Mouse (Mus musculus) gastrocnemius, postnatal 10 days (tissue): ENCODE measurements around the gene Snrnp200. TPM values are rescaled to one million over a fixed set of nuclear protein-coding genes. Genes with fewer than 3 reads are reported as not detected.
"Not testable (repeated sequence)": the region's sequence is repeated elsewhere in the genome, so short reads cannot be mapped to it uniquely, and the experiment has no call there.

Experiments
- DNase-seq: peaks from one replicate; pipeline ENCODE4 v3.0.0; 2021; ENCODE audit warnings: mixed read lengths
- long read RNA-seq, 2 experiments: library from polyadenylated mRNA; stranded (forward); transcript quantifications; one replicate each; pipeline ENCODE4 v2.0.0; 2021
- total RNA-seq, 2 experiments: library from RNA; stranded (reverse); gene quantifications; 2 replicates each; pipeline ENCODE4 v1.2.3; 2021

The Snrnp200 gene
- 10 to 100 TPM; 44.2 to 47.0 TPM for total RNA-seq
- long read RNA-seq, experiment 1, full-length matches to known transcripts, result 28 of 43 reads
- long read RNA-seq, experiment 1, partial matches to known transcripts, result 13 of 43 reads
- long read RNA-seq, experiment 1, other reads (novel, unspliced or antisense), result 2 of 43 reads
- long read RNA-seq, experiment 2, full-length matches to known transcripts, result 24 of 49 reads
- long read RNA-seq, experiment 2, partial matches to known transcripts, result 21 of 49 reads
- long read RNA-seq, experiment 2, other reads (novel, unspliced or antisense), result 4 of 49 reads

DNA sequence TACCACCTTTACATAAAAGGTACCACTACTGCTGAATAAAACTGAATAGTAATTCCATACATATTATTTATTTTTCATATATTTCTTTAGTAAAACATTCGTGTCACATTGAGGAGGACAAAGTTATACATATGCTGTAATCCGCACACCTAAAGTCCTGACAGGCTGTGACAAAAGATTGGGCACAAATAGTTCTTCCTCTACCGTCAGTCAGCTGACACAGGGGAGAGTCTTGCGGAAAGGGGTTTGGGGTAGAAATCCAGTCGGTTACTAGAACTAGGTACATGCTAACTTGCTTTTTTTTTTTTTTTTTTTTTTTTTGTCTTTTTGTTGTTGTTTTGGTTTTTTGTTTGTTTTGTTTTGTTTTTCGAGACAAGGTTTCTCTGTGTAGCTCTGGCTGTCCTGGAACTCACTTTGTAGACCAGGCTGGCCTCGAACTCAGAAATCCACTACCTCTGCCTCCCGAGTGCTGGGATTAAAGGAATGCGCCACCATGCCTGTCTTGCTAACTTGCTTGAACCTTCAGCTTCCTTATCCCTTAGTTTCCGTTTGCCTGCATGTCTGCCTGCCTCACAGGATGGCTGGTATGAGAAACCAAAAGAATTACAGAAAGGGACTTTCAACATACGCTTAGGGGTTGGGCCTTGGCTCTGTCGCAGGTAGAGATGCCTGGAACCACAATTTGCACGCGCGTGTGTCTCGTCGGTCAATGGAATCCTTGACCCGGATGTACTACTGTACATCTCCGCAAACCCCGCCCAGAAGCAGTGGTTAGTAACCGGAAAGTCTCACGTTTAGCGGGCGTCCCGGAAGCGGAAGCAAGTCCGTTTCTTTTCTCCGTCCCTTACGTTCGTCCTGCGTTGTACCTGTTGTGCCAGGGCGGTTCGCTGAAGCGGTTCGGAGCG, at the start of gene Snrnp200, which contains the start of gene 1810024B03Rik:
Gene Snrnp200, plus strand, starts transcription at position 840 of the 905 bp plus-strand sequence.
Gene 1810024B03Rik, minus strand, starts transcription at position 734 of the 905 bp plus-strand sequence.
- DNase-seq, result peak; percentile 87

DNA sequence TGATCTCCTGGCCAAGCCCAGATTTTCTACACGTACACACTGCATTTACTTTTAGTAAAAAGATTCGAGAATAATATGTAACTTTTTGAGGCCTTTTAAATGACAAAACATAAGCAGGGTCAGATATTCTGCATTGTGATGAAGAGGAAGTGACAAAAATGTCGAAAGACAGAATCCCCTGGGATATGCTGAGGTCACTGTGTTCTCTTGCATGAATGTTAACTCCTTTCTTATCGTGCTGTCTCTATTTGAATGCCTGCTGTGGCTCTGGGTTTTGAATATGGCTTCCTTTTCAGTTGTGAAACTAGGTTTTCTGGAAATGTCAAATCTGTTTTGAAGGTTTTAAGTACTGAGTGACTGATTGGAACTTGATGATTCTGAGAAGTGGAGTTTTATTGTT, 42.5 kb upstream of the Snrnp200 start:
- no peak for DNase-seq

DNA sequence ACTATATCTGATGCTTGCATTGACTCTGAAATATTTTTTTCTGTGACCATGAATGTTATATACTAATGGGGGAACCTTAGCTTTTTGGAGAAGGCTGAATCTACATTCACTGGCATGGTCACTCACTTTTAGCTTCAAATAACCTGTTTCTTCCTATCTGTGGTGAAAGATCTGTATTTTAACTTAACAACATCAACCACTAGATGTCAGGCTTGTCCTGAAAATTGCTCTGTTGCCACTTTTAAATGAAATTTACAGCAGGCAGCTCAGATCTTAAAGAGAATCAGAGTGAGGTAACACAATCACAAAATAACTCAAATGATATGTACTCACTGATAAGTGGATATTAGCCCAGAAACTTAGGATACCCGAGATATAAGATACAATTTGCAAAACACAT, 41.9 kb upstream of the Snrnp200 start:
- not testable (repeated sequence) for DNase-seq

DNA sequence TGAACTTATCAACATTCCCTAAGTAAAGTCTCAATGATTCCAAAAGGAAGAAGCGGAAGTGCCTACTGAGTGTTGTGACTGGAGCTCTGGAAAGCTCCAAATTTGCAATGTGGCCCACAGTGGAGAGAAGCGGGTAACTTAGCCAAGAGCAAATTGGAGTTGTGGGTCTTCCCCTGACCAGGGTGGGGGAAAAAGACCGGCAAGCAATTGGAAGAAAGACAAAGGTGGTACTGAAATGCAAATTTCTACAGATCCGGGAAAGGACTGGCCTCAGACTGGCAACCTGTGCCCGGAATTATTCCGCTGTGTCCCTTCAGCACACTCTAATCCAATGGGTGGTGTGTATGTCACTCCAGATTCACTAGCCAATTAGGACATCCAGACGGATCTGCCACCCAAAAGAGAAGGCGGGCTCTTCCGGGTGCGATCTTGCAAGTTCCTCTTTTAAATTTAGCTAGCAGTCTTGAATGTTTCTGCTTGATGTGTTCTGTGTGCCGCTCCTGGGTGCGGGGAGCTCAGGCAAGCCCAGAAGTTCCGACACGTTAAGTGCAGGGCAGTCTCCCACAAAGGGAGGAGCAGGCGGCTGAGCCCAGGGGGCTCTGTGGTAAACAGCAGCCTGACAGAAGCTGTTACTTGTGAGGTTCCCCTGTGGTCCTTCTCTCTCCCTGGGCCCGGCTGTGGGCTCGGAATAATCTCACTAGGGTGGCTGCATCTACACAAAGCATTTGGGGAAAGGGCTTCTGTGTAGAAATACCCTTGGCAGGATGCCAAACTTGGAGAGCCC, 25.4 kb upstream of the Snrnp200 start:
- DNase-seq, result peak; percentile 54

DNA sequence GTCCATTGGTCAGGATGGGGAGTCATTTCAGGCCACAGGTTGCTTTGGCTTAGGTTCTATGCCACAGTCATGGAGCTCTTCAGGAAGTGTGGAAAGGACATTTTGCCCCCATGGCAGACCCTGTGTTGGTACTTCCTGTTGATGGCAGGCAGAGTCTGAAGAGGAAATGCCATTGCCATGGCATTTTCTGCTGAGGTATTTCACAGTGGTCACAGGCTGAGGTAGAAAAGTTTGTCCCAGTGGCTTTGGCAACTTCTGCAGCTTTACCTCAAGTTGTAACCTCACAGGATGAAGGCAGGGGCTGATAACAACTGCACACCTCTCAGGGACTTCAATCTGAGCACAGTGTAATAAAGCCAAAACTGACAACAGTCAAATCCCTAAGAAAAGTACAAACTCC, 18.6 kb upstream of the Snrnp200 start:
- DNase-seq, result no peak

DNA sequence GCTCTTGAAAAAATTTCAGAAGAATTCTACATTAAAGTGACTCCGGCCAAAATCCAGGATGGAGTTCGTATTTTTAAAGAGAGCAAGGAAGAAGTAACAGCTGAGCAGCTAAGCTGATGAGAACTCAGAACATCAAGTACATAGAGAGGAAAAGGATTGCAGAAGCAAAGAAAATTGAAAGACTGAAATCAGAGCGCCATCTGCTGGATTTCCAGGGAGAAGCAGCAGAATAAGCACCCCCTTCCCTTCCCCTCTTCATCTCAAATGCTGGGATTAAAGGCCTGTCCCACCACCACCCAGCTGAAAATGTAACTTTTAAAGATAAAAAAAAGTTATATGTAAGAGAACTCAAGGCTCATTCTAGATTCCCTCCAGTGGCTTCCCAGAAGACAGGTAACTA, 3.3 kb upstream of the Snrnp200 start:
- peak; percentile 59 for DNase-seq

DNA sequence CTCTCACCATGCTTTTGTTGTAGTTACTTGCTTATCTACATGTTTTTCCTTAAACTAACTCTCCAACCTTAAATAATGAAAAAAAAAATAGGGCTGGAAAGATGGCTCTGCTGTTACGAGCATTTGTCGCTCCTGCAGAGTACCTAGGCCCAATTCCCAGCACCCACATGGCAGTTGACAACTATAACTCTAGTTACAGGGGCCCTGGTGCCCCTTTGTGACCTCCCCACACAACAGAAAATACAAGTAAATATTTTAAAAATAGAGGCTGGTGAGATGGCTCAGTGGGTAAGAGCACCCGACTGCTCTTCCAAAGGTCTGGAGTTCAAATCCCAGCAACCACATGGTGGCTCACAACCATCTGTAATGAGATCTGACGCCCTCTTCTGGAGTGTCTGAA, 2.2 kb upstream of the Snrnp200 start:
- DNase-seq, result not testable (repeated sequence)

DNA sequence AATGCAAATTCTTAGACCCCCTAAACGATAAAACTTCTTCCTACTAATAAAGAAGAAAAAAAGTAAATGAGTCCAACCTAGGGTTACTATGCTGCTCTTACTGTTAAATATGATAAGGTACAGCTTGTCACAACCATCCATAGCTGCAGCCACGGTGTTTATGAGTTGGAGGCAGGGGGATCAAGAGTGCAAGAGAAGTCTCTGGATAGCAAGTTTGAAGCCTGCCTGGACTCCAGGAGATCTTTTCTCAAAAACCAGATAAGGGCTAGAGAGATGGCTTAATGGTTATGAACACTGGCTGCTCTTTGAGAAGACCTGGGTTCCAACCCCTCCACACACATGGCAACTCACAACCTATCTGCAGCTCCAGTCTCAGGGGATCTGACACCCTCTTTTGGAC, 1.3 kb upstream of the Snrnp200 start:
- DNase-seq, result no peak

DNA sequence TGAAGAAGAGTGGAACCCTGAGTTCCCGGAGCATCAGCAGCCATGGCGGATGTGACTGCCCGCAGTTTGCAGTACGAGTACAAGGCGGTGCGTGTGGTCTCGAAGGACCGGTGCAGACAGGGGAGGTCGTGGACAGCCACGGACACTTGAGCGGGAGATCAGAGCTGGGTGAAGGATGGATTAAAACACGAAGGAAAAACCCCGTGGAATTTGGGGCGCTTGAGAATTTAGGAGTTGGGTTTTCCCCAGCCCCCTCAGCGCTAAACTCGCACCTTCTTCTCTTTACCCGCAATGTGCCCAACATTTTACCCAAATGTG, 225 bp downstream of the Snrnp200 start:
- no peak for DNase-seq

DNA sequence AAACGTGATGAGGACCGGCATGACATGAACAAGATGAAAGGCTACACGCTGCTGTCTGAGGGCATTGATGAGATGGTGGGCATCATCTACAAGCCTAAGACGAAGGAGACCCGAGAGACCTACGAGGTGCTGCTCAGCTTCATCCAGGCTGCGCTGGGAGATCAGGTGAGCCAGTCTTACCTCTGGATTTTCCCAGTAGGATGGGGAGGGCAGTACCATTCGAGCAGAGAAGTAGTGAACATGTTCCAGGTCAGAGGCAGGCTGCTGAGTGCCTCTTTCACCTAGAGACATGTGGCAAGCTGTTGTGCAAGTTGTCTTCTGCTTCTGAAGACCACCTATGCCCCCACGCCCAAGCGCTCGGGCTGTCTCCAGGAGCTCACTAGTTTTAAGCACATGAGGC, 2.5 kb downstream of the Snrnp200 start:
- DNase-seq, result no peak

DNA sequence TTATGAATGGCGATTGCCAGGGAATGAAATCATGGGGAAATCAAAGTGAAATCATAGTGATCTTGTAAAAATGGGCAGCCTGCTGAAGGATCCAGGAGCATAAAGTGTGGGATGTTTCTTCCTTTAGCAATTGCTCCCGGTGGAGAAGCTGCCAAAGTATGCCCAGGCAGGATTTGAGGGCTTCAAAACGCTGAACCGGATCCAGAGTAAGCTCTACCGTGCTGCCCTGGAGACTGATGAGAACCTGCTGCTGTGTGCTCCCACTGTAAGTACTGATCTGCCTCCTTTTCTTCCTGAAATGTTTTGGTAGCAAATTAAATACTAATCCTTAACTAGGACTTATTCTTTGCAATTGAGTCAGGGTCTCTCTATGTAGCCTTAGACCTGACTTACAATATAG, 9.6 kb downstream of the Snrnp200 start:
- DNase-seq, result no peak

DNA sequence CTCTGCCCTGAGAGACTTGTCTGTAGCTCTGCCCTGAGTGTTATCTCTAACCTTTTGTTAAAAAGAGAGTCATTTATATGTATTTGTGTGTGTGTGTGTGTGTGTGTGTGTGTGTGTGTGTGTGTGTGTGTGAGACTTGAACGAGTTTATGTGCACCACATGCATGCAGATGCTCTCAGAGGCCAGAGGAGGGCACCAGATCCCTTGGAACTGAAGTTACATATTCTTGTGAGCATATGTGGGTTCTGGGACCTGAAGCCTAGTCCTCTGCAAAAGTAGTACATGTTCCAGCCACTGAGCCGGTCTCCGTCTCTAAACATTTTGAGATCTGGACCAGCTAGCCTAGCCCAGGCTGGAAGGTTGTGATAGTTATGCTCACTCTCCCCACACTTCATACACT, 17.1 kb downstream of the Snrnp200 start:
- no peak for DNase-seq

DNA sequence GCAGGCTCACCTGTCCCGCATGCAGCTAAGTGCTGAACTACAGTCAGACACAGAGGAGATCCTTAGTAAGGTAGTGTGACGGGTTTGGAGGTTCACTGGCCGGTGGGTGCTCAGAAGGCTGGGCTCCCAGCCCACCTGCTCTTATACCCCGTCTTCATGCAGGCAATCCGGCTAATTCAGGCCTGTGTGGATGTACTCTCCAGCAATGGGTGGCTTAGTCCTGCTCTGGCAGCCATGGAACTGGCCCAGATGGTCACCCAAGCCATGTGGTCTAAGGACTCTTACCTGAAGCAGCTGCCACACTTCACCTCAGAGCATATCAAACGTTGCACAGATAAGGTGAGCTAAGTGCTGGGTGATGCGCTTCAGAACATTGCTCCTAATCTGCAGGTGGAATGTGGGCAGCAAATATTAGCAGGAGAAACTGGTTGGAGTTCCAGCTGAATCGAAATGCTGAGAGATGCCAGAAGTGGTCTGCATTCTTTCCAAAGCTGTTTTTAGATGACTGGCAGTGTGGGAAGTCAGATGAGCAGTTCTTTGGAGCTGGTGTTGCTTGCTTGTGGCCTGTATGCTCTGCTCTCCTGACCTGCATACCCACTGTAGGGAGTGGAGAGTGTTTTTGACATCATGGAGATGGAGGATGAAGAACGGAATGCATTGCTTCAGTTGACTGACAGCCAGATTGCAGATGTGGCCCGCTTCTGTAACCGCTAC, 29.9 kb downstream of the Snrnp200 start:
- no peak for DNase-seq

DNA sequence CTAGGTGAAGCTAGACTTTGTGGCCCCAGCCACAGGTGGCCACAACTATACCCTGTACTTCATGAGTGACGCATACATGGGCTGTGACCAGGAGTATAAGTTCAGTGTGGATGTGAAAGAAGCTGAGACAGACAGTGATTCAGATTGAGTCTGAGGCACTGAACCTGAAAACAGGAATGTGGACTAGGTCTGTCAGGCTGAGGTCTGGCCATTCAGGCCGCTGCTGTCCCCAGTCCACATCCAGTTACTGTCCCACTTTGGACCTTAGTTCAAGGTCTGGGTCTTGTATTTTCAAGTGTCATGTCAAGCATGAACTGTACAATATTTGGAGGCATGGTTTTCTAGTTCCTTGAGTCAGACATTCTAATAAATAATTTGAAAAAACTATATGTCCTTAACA, 31.9 kb downstream of the Snrnp200 start:
- DNase-seq, result no peak

DNA sequence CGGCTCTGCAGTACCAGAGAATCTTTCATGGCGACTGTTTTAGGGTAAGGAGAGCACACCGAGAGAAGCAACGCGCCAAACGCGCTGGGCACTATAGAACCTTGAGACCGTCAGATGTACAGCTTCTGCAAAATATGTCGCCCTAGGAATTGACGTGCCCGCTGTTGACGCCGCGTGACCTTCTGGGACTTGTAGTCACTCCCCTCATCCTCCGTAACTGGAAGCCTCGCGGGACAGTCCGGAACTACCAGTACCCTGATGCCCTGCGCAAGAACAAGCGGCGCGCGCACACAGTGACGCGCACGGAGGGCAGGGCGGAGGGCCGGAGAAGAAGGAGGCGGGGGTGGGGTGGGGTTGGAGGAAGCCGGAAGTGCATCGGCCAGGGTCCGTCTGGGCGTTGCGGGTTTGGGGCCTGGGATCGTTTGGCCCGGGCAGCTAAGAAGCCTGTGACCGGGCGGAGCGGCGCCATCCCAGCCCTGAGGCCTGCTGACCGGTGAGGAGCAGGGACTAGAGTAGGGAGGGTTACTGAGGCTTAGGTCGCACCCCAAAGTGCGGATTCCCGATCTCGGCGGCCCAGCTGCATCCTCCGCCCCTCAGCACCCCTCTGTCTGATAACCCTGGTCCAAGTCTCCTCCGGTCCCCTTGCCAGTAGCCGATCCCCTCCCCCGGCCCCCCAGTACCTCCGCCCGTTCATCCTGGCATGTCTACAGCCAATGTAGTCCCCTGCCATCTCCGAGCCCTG, 39.6 kb downstream of the Snrnp200 start, which contains the start of the genes Ciao1 and Tmem127:
Gene Ciao1, minus strand, starts transcription at position 225 of the 742 bp plus-strand sequence.
Gene Tmem127, plus strand, starts transcription at position 317 of the 742 bp plus-strand sequence.
- peak; percentile 96 for DNase-seq

DNA sequence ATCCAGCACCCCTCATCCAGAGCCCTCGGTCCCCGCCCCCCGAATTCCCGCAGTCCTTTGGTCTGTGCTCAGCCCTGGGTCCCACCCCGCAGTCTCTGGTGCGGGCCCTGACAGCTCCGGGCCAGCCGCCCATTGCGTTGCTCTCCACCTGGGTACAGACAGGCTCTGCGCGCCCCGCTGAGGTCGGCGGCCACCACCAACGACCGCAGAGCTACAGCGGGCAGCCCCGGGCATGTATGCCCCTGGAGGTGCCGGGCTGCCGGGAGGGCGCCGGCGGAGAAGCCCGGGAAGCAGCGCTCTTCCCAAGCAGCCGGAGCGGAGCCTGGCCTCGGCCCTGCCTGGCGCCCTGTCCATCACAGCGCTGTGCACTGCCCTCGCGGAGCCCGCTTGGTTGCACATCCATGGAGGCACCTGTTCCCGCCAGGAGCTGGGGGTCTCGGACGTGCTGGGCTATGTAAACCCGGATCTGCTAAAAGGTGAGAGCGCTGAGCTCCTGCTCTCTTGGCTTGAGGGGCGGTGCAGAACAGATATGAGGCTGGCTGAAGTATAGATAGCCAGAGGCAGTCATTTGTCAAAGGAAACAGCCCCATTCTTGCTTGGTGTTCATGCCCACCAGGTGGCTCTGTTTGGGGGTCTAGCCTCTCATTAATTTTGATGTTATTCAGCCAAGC, 40.3 kb downstream of the Snrnp200 start:
- DNase-seq, result peak; percentile 54

DNA sequence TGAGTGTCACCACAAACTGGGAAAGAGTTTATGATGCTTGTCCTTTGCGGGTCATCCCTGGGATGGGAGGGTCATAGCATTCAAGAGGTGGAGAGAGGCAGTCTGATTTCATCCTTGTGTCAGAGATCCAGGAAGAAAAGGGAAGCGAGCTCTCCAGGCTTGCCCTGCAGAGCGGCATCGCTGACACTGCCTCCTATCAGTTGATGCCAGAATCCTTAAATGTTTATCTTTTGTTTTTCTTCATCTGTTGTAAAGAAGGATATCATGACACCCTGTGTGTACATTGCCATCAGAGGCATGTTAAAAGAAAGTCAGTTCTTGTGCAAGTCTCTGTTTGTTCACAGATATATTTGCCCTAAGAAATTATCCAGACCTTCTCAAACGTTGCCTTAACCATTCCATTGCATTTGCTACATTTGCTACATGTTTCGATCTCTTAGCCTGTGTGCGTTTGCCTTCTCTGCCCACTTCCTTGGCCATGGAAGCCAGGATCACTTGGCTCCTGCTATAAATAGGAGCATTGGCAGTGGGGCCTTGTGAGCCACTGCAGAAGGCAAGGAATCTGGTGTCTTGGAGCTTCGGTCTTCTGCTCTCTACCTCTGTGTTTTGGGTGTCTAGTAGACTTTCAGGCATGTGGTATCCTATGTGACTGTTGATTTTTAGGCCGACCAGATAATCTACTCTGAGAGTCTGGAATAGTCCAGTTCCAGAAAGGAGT, 42.3 kb downstream of the Snrnp200 start:
- DNase-seq, result no peak

DNA sequence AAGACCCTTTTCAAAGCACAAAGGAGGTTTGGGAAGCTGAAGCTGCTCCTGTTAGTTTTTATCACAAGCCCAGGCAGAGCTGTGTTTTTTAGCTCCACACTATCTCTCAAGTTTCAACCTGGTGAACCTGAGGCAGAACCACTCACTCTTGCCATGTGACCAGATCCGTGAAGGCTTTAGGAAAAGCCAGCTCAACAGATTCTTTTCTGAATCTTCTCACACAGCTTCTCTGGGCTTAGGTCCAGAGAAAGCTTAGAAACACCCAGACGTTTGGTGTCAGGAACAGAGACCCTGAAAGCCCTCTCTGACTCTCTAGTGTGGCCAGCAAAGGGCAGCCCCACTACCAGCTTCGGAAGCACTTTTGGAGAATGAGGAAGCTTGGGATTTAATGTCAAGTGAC, 43.3 kb downstream of the Snrnp200 start:
- DNase-seq, result no peak

DNA sequence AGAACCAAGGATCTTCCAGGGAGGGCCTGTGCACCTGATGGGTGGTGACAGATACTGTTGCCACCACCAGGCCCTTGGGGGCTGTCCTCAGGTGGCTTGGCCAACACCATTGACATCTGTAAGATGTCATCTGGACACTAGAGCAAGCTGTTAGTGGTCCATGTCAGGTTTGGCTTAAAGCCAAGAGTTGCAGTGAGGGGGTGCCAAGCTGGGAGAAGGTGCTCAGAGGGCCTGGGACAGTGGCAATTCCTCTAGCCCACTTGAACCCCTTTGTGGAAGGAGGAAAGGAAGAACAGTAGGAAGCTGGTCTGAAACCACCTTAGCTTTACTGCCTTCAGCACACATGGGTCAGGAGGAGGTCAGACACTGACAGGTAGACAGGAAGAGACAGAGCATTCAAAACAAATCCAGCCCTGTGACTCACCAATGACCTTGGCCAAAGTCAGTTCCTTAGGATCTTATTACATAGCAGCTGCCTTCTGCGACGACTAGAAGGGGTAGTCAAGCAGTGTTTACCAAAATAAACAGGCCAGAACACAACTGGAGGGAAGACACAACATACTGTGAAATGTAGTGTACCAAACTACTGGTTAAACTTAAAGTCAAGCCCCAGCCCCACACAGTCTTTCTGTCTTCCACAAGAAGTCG, 43.8 kb downstream of the Snrnp200 start:
- peak; percentile 19 for DNase-seq
